Mouse (Mus musculus) neural tube, embryonic 13.5 days (tissue): ENCODE data around the gene Zranb3. TPM values are rescaled to one million over a fixed set of nuclear protein-coding genes. Genes with fewer than 3 reads are reported as not detected.
A peak's percentile ranks its signal among the peaks of the same experiment; 100 is the strongest.
"Not testable (repeated sequence)": the region's sequence is repeated elsewhere in the genome, so short reads cannot be mapped to it uniquely, and the experiment has no call there.

Experiments
- ATAC-seq: fragments of 200-750 bp; cut with Nextera tagmentation; 2 replicates; pipeline ENCODE4 v1.8.0; 2017; ENCODE audit warnings: low read depth, mild to moderate bottlenecking, moderate TSS enrichment, moderate library complexity
- H3K27ac ChIP-seq: fragments of 300-500 bp; sonication (generic); replicated peaks from 2 replicates; pipeline ENCODE4 v1.5.1; 2015; ENCODE audit warnings: moderate library complexity, mild to moderate bottlenecking, inconsistent platforms
- H3K27me3 ChIP-seq: fragments of 300-500 bp; sonication (generic); 2 replicates; pipeline ENCODE4 v1.6.1; 2015; ENCODE audit warnings: mild to moderate bottlenecking, inconsistent platforms
- H3K36me3 ChIP-seq: fragments of 300-500 bp; sonication (generic); 2 replicates; pipeline ENCODE4 v1.6.1; 2015; ENCODE audit warnings: mild to moderate bottlenecking, inconsistent platforms
- H3K4me1 ChIP-seq: fragments of 300-500 bp; sonication (generic); replicated peaks from 2 replicates; pipeline ENCODE4 v1.6.1; 2015; ENCODE audit warnings: inconsistent platforms
- H3K4me2 ChIP-seq: fragments of 300-500 bp; sonication (generic); 2 replicates; pipeline ENCODE4 v1.6.1; 2015; ENCODE audit warnings: inconsistent platforms, mild to moderate bottlenecking, moderate library complexity
- H3K4me3 ChIP-seq: fragments of 300-500 bp; sonication (generic); 2 replicates; pipeline ENCODE4 v1.5.1; 2015; ENCODE audit warnings: mild to moderate bottlenecking, inconsistent platforms
- H3K9ac ChIP-seq: fragments of 300-500 bp; sonication (generic); 2 replicates; pipeline ENCODE4 v1.6.1; 2015; ENCODE audit warnings: moderate library complexity, mild to moderate bottlenecking, inconsistent platforms
- H3K9me3 ChIP-seq: fragments of 300-500 bp; sonication (generic); 2 replicates; pipeline ENCODE4 v1.6.1; 2016; ENCODE audit warnings: inconsistent platforms
- WGBS: fragments of 180-500 bp; shearing (Covaris S2); methylation state at CpG from one replicate; pipeline ENCODE4 v1.1.7; 2015; 5-methylcytosine and 5-hydroxymethylcytosine counted together
- polyA plus RNA-seq: library from polyadenylated mRNA; unstranded; fragments of >200 nt; fragmentation: Nextera tagmentation; extraction: Ambion mirVana; gene quantifications from 2 replicates; pipeline ENCODE4 v1.2.1, GENCODE M21; 2015

Zranb3 gene
- polyA plus RNA-seq, 1 experiment from 2014 or later = 3.4 TPM

GRCm38 (mm10) chr1:127980911-127981559, 121.8 kb downstream of the Zranb3 start:
- H3K4me3 ChIP-seq = no peak overlapping the region
- ATAC-seq = no peak
- no peak overlapping the region for H3K27ac ChIP-seq
- H3K36me3 ChIP-seq = no peaks in the 10 kb centered on the region
- H3K4me1 ChIP-seq = peaks cover 7% of the 10 kb centered on the region; the same call in 1 of the 2 replicates
- WGBS = 73% methylated on average over 2 of the region's 2 CpGs
- H3K9me3 ChIP-seq = no peaks in the 10 kb centered on the region
- H3K9ac ChIP-seq = no peak overlapping the region
- H3K4me2 ChIP-seq = no peak overlapping the region
- no peaks in the 10 kb centered on the region for H3K27me3 ChIP-seq

- Histone ChIP-seq H3K9ac (no peak overlapping the region), H3K27me3 (no peaks in the 10 kb centered on the region), H3K4me2 (no peak overlapping the region), H3K36me3 (no peaks in the 10 kb centered on the region), H3K4me1 (no peaks in the 10 kb centered on the region), H3K9me3 (no peaks in the 10 kb centered on the region), H3K4me3 (no peak overlapping the region), H3K27ac (no peak overlapping the region)
- 94% methylated on average over 1 of the region's 1 CpGs for WGBS
- ATAC-seq = no peak
Observed at GRCm38 (mm10) chr1:127978125-127978524, 124.7 kb downstream of the Zranb3 start.

GRCm38 (mm10) chr1:127976106-127976505, 126.7 kb downstream of the Zranb3 start:
- no peaks in the 10 kb centered on the region for H3K9me3 ChIP-seq
- H3K4me1 ChIP-seq = no peaks in the 10 kb centered on the region
- no peak overlapping the region for H3K4me3 ChIP-seq
- H3K4me2 ChIP-seq = no peak overlapping the region
- no peak overlapping the region for H3K27ac ChIP-seq
- no peaks in the 10 kb centered on the region for H3K36me3 ChIP-seq
- ATAC-seq = no peak
- H3K27me3 ChIP-seq = no peaks in the 10 kb centered on the region
- no peak overlapping the region for H3K9ac ChIP-seq
- 85% methylated on average over 6 of the region's 6 CpGs for WGBS

DNA sequence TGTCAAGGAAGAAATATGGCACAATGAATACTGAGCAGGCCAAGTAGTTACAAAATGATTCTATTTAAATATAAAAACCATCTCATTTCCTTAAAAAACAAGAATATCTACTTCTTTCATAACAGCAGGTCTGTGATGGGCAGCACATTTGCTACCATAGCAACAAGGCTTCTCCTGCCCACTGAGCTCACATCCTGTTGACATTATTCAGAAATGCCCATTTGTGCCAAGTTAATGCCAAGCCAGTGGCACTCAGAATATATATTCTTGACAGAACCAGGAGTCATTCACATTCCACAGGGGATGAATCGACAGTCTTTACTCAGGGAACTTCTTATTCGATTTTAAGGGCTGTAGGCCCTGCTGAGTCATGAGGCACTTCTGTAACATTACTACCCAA, 127.2 kb downstream of the Zranb3 start:
- WGBS = 83% methylated on average over 2 of the region's 2 CpGs
- H3K9me3 ChIP-seq = no peaks in the 10 kb centered on the region
- H3K4me3 ChIP-seq = no peak overlapping the region
- H3K27me3 ChIP-seq = no peaks in the 10 kb centered on the region
- H3K4me1 ChIP-seq = no peaks in the 10 kb centered on the region
- H3K4me2 ChIP-seq = no peak overlapping the region
- no peak for ATAC-seq
- no peak overlapping the region for H3K27ac ChIP-seq
- H3K9ac ChIP-seq = no peak overlapping the region
- no peaks in the 10 kb centered on the region for H3K36me3 ChIP-seq

- no peaks in the 10 kb centered on the region for H3K36me3 ChIP-seq
- WGBS = 90% methylated on average over 4 of the region's 4 CpGs
- H3K4me3 ChIP-seq = no peak overlapping the region
- H3K4me2 ChIP-seq = no peak overlapping the region
- H3K9ac ChIP-seq = no peak overlapping the region
- H3K27ac ChIP-seq = no peak overlapping the region
- ATAC-seq = no peak
- no peaks in the 10 kb centered on the region for H3K27me3 ChIP-seq
- no peaks in the 10 kb centered on the region for H3K9me3 ChIP-seq
- no peaks in the 10 kb centered on the region for H3K4me1 ChIP-seq
Observed at GRCm38 (mm10) chr1:127974082-127974481, 128.8 kb downstream of the Zranb3 start.

- 86% methylated on average over 4 of the region's 4 CpGs for WGBS
- Histone ChIP-seq H3K9ac (no peak overlapping the region), H3K27me3 (no peaks in the 10 kb centered on the region), H3K27ac (no peak overlapping the region), H3K4me1 (no peaks in the 10 kb centered on the region), H3K4me2 (no peak overlapping the region), H3K4me3 (no peak overlapping the region), H3K9me3 (no peaks in the 10 kb centered on the region), H3K36me3 (no peaks in the 10 kb centered on the region)
- ATAC-seq = no peak
Observed at GRCm38 (mm10) chr1:127970870-127971269, 132.0 kb downstream of the Zranb3 start.

DNA sequence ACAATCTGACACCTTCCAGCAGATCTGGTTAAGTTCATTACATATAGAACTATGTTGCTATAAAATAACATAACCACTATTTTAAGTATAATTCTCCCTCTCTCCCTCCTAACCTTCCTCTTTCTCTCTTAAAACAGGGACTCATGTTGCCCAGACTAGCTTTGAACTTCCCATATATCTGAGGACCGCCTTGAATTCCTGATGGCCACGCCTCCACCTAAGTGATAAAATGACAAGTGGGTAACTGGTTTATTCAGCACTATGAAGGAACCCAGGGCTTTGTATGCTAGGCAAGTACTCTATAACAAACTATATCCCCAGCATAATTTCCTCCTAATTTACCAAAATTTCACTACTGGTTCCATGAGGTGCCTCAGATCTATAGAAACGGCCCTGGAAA, 139.5 kb downstream of the Zranb3 start:
- H3K27ac ChIP-seq = no peak overlapping the region
- H3K9me3 ChIP-seq = no peaks in the 10 kb centered on the region
- no peak overlapping the region for H3K4me3 ChIP-seq
- 94% methylated on average over 3 of the region's 3 CpGs for whole genome bisulfite sequencing
- H3K9ac ChIP-seq = no peak overlapping the region
- no peak for ATAC-seq
- H3K27me3 ChIP-seq = no peaks in the 10 kb centered on the region
- H3K36me3 ChIP-seq = no peaks in the 10 kb centered on the region
- no peak overlapping the region for H3K4me2 ChIP-seq
- H3K4me1 ChIP-seq = 0 out of 2 replicates have a peak, but pooled peaks cover 11% of the 10 kb centered on the region

- no peaks in the 10 kb centered on the region for H3K9me3 ChIP-seq
Observed at GRCm38 (mm10) chr1:127961140-127961539, 141.7 kb downstream of the Zranb3 start.

DNA sequence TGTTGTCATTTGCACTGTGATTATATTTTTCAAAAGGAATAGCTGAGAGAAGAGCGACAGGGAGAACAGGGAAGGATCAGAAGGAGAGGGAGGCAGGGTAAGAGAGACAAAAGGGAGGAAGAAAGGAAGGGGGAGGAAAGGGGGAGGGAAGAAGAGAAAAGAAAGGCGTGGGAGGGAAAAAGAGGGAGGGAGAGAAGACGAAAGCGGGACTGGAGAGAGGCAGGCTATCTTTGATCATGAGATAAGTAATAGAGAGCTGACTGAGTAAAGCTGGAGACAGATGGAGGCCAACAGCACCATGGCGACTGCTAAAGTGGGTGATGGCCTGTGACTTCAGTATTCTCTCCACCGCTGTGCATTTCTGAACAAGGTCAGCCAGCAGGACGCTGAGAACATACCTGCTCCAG, 143.5 kb downstream of the Zranb3 start:
- H3K4me1 ChIP-seq = 0 out of 2 replicates have a peak, but pooled peaks cover 11% of the 10 kb centered on the region
- no peaks in the 10 kb centered on the region for H3K36me3 ChIP-seq
- H3K27ac ChIP-seq = peak overlapping the region; percentile 42; the same call in 1 of the 2 replicates
- no peak for ATAC-seq
- H3K9me3 ChIP-seq = no peaks in the 10 kb centered on the region
- 41% methylated on average over 7 of the region's 7 CpGs for WGBS
- H3K9ac ChIP-seq = no peak overlapping the region
- H3K27me3 ChIP-seq = no peaks in the 10 kb centered on the region
- H3K4me3 ChIP-seq = no peak overlapping the region
- H3K4me2 ChIP-seq = no peak overlapping the region

More at GRCm38 (mm10) chr1:127961140-127961539, 141.7 kb downstream of the Zranb3 start:
- Histone ChIP-seq H3K27ac (no peak overlapping the region), H3K4me2 (no peak overlapping the region), H3K4me3 (no peak overlapping the region), H3K27me3 (no peaks in the 10 kb centered on the region), H3K4me1 (0 out of 2 replicates have a peak, but pooled peaks cover 11% of the 10 kb centered on the region), H3K36me3 (no peaks in the 10 kb centered on the region), H3K9ac (no peak overlapping the region)
- ATAC-seq = no peak
- 94% methylated on average over 1 of the region's 1 CpGs for WGBS

DNA sequence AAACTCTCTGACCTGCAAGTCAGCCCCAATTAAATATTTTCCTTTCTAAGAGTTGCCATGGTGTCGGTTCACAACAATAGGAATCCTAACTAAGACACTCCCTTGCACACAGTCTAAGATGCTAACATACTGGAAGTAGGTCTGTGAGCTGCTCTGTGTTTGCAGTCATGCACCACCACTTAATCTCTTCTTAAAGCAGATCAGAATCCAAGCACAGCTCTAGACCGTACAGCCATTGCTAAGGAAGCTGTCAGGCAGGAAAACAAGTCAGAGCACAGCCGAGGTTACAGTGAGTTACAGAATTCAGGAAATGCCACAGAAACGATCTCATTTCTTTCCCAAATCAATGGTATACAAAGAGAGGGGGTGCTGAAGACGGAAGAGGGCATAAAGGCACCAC, 144.0 kb downstream of the Zranb3 start:
- Histone ChIP-seq H3K9ac (no peak overlapping the region), H3K36me3 (no peaks in the 10 kb centered on the region), H3K4me1 (0 out of 2 replicates have a peak, but pooled peaks cover 11% of the 10 kb centered on the region), H3K9me3 (no peaks in the 10 kb centered on the region), H3K4me2 (no peak overlapping the region), H3K27ac (peak overlapping the region; percentile 42; the same call in 1 of the 2 replicates), H3K4me3 (no peak overlapping the region), H3K27me3 (no peaks in the 10 kb centered on the region)
- peak; percentile 53; the same call in 1 of the 2 replicates for ATAC-seq
- 58% methylated on average over 5 of the region's 5 CpGs for WGBS

GRCm38 (mm10) chr1:127956524-127956923, 146.3 kb downstream of the Zranb3 start:
- Histone ChIP-seq H3K9ac (no peak overlapping the region), H3K36me3 (no peaks in the 10 kb centered on the region), H3K4me2 (no peak overlapping the region), H3K27ac (no peak overlapping the region), H3K4me3 (no peak overlapping the region), H3K4me1 (0 out of 2 replicates have a peak, but pooled peaks cover 11% of the 10 kb centered on the region), H3K27me3 (no peaks in the 10 kb centered on the region), H3K9me3 (no peaks in the 10 kb centered on the region)
- no peak for ATAC-seq
- 100% methylated on average over 1 of the region's 1 CpGs for WGBS

GRCm38 (mm10) chr1:127954800-127955199, 148.0 kb downstream of the Zranb3 start:
- 84% methylated on average over 4 of the region's 4 CpGs for WGBS
- no peak overlapping the region for H3K4me2 ChIP-seq
- no peaks in the 10 kb centered on the region for H3K27me3 ChIP-seq
- H3K36me3 ChIP-seq = no peaks in the 10 kb centered on the region
- H3K9ac ChIP-seq = no peak overlapping the region
- no peak for ATAC-seq
- H3K4me3 ChIP-seq = no peak overlapping the region
- H3K4me1 ChIP-seq = 0 out of 2 replicates have a peak, but pooled peaks cover 11% of the 10 kb centered on the region
- H3K27ac ChIP-seq = no peak overlapping the region
- H3K9me3 ChIP-seq = no peaks in the 10 kb centered on the region

- not testable (repeated sequence) for H3K9ac ChIP-seq, ATAC-seq, H3K27ac ChIP-seq, H3K4me1 ChIP-seq, H3K9me3 ChIP-seq, H3K27me3 ChIP-seq, H3K4me2 ChIP-seq, H3K4me3 ChIP-seq, H3K36me3 ChIP-seq
- WGBS = 86% methylated on average over 4 of the region's 4 CpGs
Observed at GRCm38 (mm10) chr1:127954198-127954597, 148.6 kb downstream of the Zranb3 start.
